Mouse (Mus musculus) E14TG2a.4 (cell line): ENCODE measurements around the gene Bcr.

Source experiments
- CTCF ChIP-seq: conservative IDR thresholded peaks from 2 replicates; pipeline ENCODE4 v1.5.1; 2014; ENCODE audit warnings: low read length
- POU5F1 ChIP-seq: IDR thresholded peaks from 2 replicates; pipeline ENCODE4 v1.6.1; 2014; ENCODE audit warnings: low read length, borderline replicate concordance

GRCm38 (mm10) chr10:75055672-75056071, 4.7 kb upstream of the Bcr start:
- no peak for TF ChIP-seq CTCF
- TF ChIP-seq POU5F1, result no peak
